Mouse (Mus musculus) heart, adult 2 months (tissue): ENCODE measurements at regions not wholly inside any gene's neighbourhood (a gene's known extent, or its start where the extent isn't known, plus 50 kb on each side); places are given as distances from the start of the nearest gene placed in this dataset.
"Not testable (repeated sequence)": the region's sequence is repeated elsewhere in the genome, so short reads cannot be mapped to it uniquely, and the experiment has no call there.

Experiments
- DNase-seq, 2 experiments: peaks; one replicate each; pipeline ENCODE4 v3.0.0; 2021
- H3K27ac ChIP-seq: fragments of 200-600 bp; 2 replicates; pipeline ENCODE4 v1.8.1; 2022
- H3K27me3 ChIP-seq: fragments of 200-500 bp; 2 replicates; pipeline ENCODE4 v1.6.1; 2012; ENCODE audit warnings: mild to moderate bottlenecking, low read length, inconsistent platforms, mixed read lengths; ENCODE audit not compliant: control insufficient read depth, insufficient read depth
- H3K36me3 ChIP-seq: fragments of 200-500 bp; 2 replicates; pipeline ENCODE4 v1.6.1; 2012; ENCODE audit warnings: low read length, inconsistent platforms; ENCODE audit not compliant: control insufficient read depth, insufficient read depth
- H3K4me1 ChIP-seq: fragments of 200-500 bp; 2 replicates; pipeline ENCODE4 v1.6.1; 2011; ENCODE audit warnings: low read length; ENCODE audit not compliant: control insufficient read depth, insufficient read depth
- H3K4me3 ChIP-seq: fragments of 200-600 bp; 2 replicates; pipeline ENCODE4 v1.8.1; 2022
- H3K79me2 ChIP-seq: fragments of 200-500 bp; replicated peaks from 2 replicates; pipeline ENCODE4 v1.6.1; 2012; ENCODE audit warnings: mild to moderate bottlenecking, inconsistent platforms, low read length, moderate library complexity, mixed read lengths; ENCODE audit not compliant: control insufficient read depth, insufficient read depth
- H3K9ac ChIP-seq: fragments of 200-500 bp; 2 replicates; pipeline ENCODE4 v1.6.1; 2012; ENCODE audit warnings: low read depth, mild to moderate bottlenecking, control low read depth, inconsistent platforms, low read length, mixed read lengths
- CTCF ChIP-seq: fragments of 200-600 bp; IDR thresholded peaks from 2 replicates; pipeline ENCODE4 v1.8.1; 2022; ENCODE audit warnings: antibody characterized with exemption, mild to moderate bottlenecking, moderate library complexity
- EP300 ChIP-seq: fragments of 200-500 bp; IDR thresholded peaks from 2 replicates; pipeline ENCODE4 v1.6.1; 2011; ENCODE audit warnings: low read depth, low read length, control low read depth; ENCODE audit not compliant: insufficient read depth
- POLR2A ChIP-seq: fragments of 200-500 bp; IDR thresholded peaks from 2 replicates; pipeline ENCODE4 v1.6.1; 2011; ENCODE audit warnings: mild to moderate bottlenecking, low read depth, low read length, control low read depth; ENCODE audit not compliant: insufficient read depth
- WGBS: fragments of 180-500 bp; shearing (Covaris S2); methylation state at CpG from one replicate; pipeline ENCODE4 v1.1.7; 2018; 5-methylcytosine and 5-hydroxymethylcytosine counted together
- intact Hi-C: fragments of 180-260 bp; cut with DNase I; formaldehyde crosslinking; loops from one replicate; pipeline ENCODE4 v1.15.1; 2025

- WGBS, result 83% methylated on average over 7 of the region's 7 CpGs
- H3K27me3 ChIP-seq, result no peaks in the 10 kb centered on the region
- no peaks in the 10 kb centered on the region for H3K4me1 ChIP-seq
- H3K79me2 ChIP-seq, result no peaks in the 10 kb centered on the region
- H3K4me3 ChIP-seq, result no peak overlapping the region
- DNase-seq, result no peak
- no peak overlapping the region for H3K9ac ChIP-seq
- TF ChIP-seq CTCF (no peak), POLR2A (no peak), EP300 (no peak)
- H3K27ac ChIP-seq, result no peak overlapping the region
- intact Hi-C loops, result no loop called here
- H3K36me3 ChIP-seq, result no peaks in the 10 kb centered on the region
These were observed 128.9 kb upstream of the Nudt7 start for GRCm38 (mm10) chr8:114004436-114004835.

- no peaks in the 10 kb centered on the region for H3K27me3 ChIP-seq
- no peaks in the 10 kb centered on the region for H3K36me3 ChIP-seq
- no peak overlapping the region for H3K4me3 ChIP-seq
- TF ChIP-seq EP300 (no peak), CTCF (no peak), POLR2A (no peak)
- WGBS, result 73% methylated on average over 5 of the region's 5 CpGs
- intact Hi-C loops, result no loop called here
- no peak overlapping the region for H3K27ac ChIP-seq
- no peaks in the 10 kb centered on the region for H3K4me1 ChIP-seq
- no peak for DNase-seq
- H3K79me2 ChIP-seq, result no peaks in the 10 kb centered on the region
- H3K9ac ChIP-seq, result no peak overlapping the region
These were observed 126.8 kb upstream of the Nudt7 start for GRCm38 (mm10) chr8:114006587-114006986.

GRCm38 (mm10) chr8:114007103-114007502, 126.3 kb upstream of the Nudt7 start:
- WGBS, result 34% methylated on average over 10 of the region's 10 CpGs
- Histone ChIP-seq H3K79me2 (no peaks in the 10 kb centered on the region), H3K4me3 (no peak overlapping the region), H3K4me1 (no peaks in the 10 kb centered on the region), H3K9ac (no peak overlapping the region), H3K36me3 (no peaks in the 10 kb centered on the region), H3K27me3 (no peaks in the 10 kb centered on the region), H3K27ac (no peak overlapping the region)
- DNase-seq, result no peak
- intact Hi-C loops, result no loop called here
- no peak for TF ChIP-seq POLR2A
- TF ChIP-seq CTCF, result no peak
- TF ChIP-seq EP300, result no peak

GRCm38 (mm10) chr8:114018364-114018763, 115.0 kb upstream of the Nudt7 start:
- 18% methylated on average over 5 of the region's 5 CpGs for WGBS
- Histone ChIP-seq H3K36me3 (no peaks in the 10 kb centered on the region), H3K4me1 (no peaks in the 10 kb centered on the region), H3K27me3 (no peaks in the 10 kb centered on the region), H3K27ac (no peak overlapping the region), H3K79me2 (no peaks in the 10 kb centered on the region), H3K4me3 (no peak overlapping the region), H3K9ac (no peak overlapping the region)
- DNase-seq, result no peak
- intact Hi-C loops, result no loop called here
- TF ChIP-seq EP300 (no peak), POLR2A (no peak), CTCF (no peak)

GRCm38 (mm10) chr8:114030141-114030540, 103.2 kb upstream of the Nudt7 start:
- H3K36me3 ChIP-seq, result not testable (repeated sequence)
- 91% methylated on average over 9 of the region's 9 CpGs for WGBS

GRCm38 (mm10) chr8:114052426-114052825, 80.9 kb upstream of the Nudt7 start:
- DNase-seq, result no peak
- H3K79me2 ChIP-seq, result no peaks in the 10 kb centered on the region
- H3K4me1 ChIP-seq, result no peaks in the 10 kb centered on the region
- H3K27me3 ChIP-seq, result no peaks in the 10 kb centered on the region
- intact Hi-C loops, result no loop called here
- 63% methylated on average over 8 of the region's 8 CpGs for WGBS
- no peak overlapping the region for H3K27ac ChIP-seq
- H3K4me3 ChIP-seq, result no peak overlapping the region
- TF ChIP-seq POLR2A (no peak), CTCF (no peak), EP300 (no peak)
- H3K36me3 ChIP-seq, result no peaks in the 10 kb centered on the region
- H3K9ac ChIP-seq, result no peak overlapping the region

More at GRCm38 (mm10) chr8:114030141-114030540, 103.2 kb upstream of the Nudt7 start:
- intact Hi-C loops, H3K9ac ChIP-seq, DNase-seq, H3K4me3 ChIP-seq, H3K27me3 ChIP-seq, H3K27ac ChIP-seq, H3K4me1 ChIP-seq, H3K79me2 ChIP-seq: not testable (repeated sequence)
